Mouse (Mus musculus): ENCODE results near the gene Mief1. TPM values are rescaled to one million over a fixed set of nuclear protein-coding genes. Genes with fewer than 3 reads are reported as not detected.

Gene Mief1
- polyA plus RNA-seq, 1 experiment from 2014 or later, result 39.3 TPM

DNA sequence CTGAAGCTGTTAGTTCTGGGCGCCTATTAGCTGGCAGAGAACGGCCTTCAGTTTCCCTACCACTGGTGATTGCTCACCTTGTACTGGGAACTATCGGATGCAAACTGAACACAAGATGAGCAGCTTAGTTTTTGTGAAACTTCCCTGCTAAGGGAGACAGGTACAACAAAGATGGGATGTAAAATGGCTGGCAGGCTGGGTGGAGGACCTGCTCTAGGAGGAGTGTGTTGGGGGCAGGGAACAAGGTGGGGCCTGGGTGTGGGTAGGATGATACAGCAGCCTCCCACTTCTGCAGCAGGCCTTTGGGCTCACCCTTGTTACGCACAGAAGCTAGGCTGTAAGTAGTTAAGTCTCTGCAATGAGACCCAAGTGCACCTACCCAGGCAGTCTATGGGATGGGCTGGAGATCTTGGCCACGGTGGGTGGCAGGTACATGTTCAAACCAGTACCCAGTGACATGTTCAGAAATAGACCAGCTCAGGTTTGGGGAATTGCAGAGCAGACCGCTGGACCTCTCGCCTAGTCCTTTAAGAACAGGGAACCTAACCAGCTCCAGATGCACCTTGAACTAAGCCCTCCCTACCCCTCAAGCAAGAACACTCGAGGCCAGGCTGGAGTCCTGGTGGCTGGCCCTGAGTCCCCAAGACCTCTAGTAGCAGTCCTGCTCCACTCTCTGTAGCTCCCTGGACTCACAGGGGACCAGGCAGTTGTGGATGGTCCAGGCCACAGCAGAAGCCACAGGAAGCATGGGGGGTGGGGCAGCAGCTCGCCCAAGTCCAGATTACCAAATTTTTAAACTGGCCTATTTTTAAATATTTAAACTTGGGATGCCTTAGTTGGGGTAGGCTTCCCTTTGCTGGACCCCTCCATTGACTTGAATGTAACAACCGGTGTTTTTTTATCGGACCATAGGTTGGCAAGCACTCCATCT is 24.7 kb downstream of the Mief1 start:
- 71% methylated on average over 11 of the region's 11 CpGs for whole genome bisulfite sequencing

DNA sequence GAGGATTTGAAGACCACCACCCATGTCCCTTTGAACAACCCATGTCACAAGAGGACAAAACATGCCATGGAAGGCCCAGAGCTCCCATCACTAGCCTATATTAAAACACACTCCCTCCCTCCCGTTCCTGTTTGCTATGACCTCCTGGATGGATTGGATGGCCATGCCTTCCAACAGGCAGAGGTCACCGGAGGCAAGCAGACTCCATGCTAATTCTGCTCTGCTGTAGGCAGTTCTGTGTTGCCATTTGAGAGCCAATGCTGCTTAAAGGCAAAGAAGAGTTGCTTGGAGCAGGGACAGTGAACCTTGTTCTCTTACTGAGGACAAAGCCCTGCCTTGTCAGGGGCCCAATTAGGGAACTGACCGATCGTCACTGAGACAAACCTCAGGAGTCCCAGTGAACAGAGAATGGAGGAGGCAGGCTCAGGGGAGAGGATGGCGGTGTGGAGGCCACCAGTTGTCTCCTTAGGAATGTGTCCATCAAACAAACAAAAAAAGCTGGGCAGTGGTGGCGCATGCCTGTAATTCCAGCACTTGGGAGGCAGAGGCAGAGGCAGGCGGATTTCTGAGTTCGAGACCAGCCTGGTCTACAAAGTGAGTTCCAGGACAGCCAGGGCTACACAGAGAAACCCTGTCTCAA is 25.7 kb downstream of the Mief1 start:
- H3K4me1 ChIP-seq (replicated peaks), result peaks cover 65% of the 10 kb centered on the region
- H3K36me3 ChIP-seq, result peaks cover 61% of the 10 kb centered on the region
- no peak overlapping the region for H3K4me3 ChIP-seq
- no peak for DNase-seq (ENCODE audit: low spot score)
- no peak overlapping the region for H3K27ac ChIP-seq
- H3K27me3 ChIP-seq (ENCODE audit: insufficient read depth, poor library complexity, severe bottlenecking), result no peaks in the 10 kb centered on the region
- no peaks in the 10 kb centered on the region for H3K9me3 ChIP-seq
- 67% methylated on average over 8 of the region's 8 CpGs for WGBS

More for the DNA sequence above, 24.7 kb downstream of the Mief1 start:
- Histone ChIP-seq H3K27me3 (ENCODE audit: insufficient read depth, poor library complexity, severe bottlenecking) (no peaks in the 10 kb centered on the region), H3K27ac (peak overlapping the region; percentile 51; the same call in 1 of the 2 replicates), H3K36me3 (peaks cover 61% of the 10 kb centered on the region), H3K9me3 (no peaks in the 10 kb centered on the region), H3K4me3 (peak overlapping the region; percentile 16), H3K4me1 (replicated peaks) (peaks cover 68% of the 10 kb centered on the region)
- DNase-seq (ENCODE audit: low spot score), result peak; percentile 22

- Histone ChIP-seq H3K4me1 (replicated peaks) (peaks cover 64% of the 10 kb centered on the region), H3K9me3 (no peaks in the 10 kb centered on the region), H3K27me3 (ENCODE audit: insufficient read depth, poor library complexity, severe bottlenecking) (no peaks in the 10 kb centered on the region), H3K27ac (no peak overlapping the region), H3K36me3 (peaks cover 61% of the 10 kb centered on the region), H3K4me3 (no peak overlapping the region)
- 15% methylated on average over 3 of the region's 3 CpGs for WGBS
- peak; percentile 87 for DNase-seq (ENCODE audit: low spot score)
Observed at GRCm38 (mm10) chr15:80260677-80261076, 26.9 kb downstream of the Mief1 start.

DNA sequence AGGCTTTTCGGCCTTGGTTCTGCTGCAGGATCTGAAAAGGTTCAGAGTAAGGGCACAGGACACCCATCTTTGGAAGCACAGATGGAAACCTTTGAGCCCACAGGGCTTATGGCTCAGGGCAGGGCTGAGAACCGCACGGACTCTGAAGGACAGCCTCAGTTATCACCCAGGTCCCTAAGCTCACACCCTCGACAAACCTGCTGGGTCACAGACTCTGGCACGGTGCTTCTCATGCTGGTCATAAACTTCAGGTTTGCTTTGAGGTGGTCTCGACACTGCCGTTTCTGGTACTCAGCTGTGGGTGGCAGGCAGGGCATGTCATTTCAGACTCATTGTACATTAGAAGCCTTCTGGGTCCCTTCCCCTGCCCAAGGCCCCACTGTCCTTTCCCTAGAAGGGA is 27.3 kb downstream of the Mief1 start:
- no peaks in the 10 kb centered on the region for H3K27me3 ChIP-seq (ENCODE audit: insufficient read depth, poor library complexity, severe bottlenecking)
- H3K4me1 ChIP-seq (replicated peaks), result peaks cover 64% of the 10 kb centered on the region
- H3K9me3 ChIP-seq, result no peaks in the 10 kb centered on the region
- no peak for DNase-seq (ENCODE audit: low spot score)
- 86% methylated on average over 7 of the region's 7 CpGs for whole genome bisulfite sequencing
- peaks cover 58% of the 10 kb centered on the region for H3K36me3 ChIP-seq
- no peak overlapping the region for H3K4me3 ChIP-seq
- no peak overlapping the region for H3K27ac ChIP-seq

DNA sequence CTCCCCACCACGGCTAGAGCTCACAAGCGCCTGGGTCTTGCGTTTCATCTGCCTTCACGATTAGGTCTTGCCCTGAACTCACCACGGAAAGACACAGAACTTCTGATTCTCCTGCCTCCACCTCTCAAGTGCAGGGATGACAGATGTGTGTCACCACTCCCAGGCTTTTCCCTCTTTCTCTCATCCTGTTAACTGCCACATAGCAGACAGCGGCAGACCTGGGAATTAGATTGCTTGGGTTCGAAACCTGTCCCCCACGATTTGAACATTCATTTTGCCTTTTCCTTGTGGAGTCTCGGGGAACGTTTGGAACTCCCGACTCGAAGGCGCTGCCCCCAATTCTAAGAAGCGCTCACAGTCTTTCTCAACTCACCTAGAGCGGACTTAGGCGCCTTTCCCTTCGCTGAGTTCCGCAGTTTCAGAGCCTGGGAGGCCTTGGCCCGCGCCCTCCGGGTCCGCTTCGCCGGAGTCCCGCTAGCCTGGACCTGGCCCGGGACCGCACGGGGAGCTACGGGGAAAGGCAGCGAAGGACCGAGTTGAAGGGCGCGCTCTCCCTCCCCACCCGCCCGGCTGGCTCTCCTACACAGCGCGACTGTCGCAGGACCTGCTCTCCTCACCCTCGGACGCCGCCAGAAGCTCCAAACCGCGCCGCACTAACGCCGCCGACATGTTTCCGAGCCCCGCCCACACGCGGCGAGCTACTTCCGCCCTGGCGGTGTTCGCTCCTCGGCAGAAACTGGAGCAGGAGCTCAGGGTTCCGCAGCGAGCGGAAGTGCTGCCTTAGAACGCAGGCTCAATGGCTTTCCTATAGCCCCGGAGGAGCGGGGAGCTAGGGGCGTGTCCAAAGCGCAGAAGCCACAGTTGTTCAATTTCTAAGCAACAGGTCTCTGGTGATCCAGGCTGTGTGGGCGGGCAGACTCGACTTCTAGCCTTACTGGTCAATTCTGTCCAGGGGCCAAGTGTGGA is 30.1 kb downstream of the Mief1 start, which contains the start of gene Rps19bp1:
TSS of gene Rps19bp1 (minus strand) at position 706 of the 966 bp plus-strand sequence.
- no peaks in the 10 kb centered on the region for H3K27me3 ChIP-seq (ENCODE audit: insufficient read depth, poor library complexity, severe bottlenecking)
- DNase-seq (ENCODE audit: low spot score), result peak; percentile 95
- peak within 1 kb of the TSS; percentile 81 for H3K4me3 ChIP-seq
- 2% methylated on average over 66 of the region's 66 CpGs for WGBS
- H3K4me1 ChIP-seq (replicated peaks), result peaks cover 37% of the 10 kb centered on the region
- no peaks in the 10 kb centered on the region for H3K9me3 ChIP-seq
- H3K36me3 ChIP-seq, result peaks cover 30% of the 10 kb centered on the region
- peak within 1 kb of the TSS; percentile 85 for H3K27ac ChIP-seq

- 0% methylated on average over 2 of the region's 2 CpGs for WGBS
- Histone ChIP-seq H3K36me3 (peaks cover 7% of the 10 kb centered on the region; the same call in 1 of the 2 replicates), H3K4me1 (replicated peaks) (peaks cover 23% of the 10 kb centered on the region), H3K9me3 (peaks cover 15% of the 10 kb centered on the region; the same call in 1 of the 2 replicates), H3K27me3 (ENCODE audit: insufficient read depth, poor library complexity, severe bottlenecking) (no peaks in the 10 kb centered on the region), H3K4me3 (no peak overlapping the region), H3K27ac (no peak overlapping the region)
- peak; percentile 76 for DNase-seq (ENCODE audit: low spot score)
Observed at GRCm38 (mm10) chr15:80266281-80266680, 32.5 kb downstream of the Mief1 start.

DNA sequence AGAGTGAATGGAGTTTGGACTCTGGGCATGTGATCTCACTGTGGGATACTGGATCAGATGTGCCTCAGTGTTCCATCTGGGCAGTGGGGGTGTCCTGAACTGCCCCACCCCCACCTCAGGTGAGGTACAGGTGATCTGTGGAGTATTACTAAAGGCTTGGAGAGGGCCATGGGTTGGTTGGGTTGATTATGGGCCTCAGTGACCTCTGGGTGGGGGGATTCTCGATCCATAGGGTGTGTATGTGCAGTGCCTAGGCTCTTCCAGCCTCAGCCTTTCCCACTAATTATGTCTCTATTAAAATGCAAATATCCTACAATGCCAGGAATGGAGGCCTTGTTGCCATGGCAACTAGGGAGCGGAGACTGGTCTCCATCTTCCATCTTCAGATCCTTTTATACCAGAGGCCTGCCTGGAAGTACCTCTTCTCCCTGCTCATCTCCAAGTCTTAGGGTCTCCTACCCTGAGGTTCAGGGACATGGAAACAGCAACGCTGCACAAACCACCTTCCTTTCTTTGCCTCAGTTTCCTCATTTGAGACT is 38.1 kb downstream of the Mief1 start:
- Histone ChIP-seq H3K27me3 (ENCODE audit: insufficient read depth, poor library complexity, severe bottlenecking) (0 out of 2 replicates have a peak, but pooled peaks cover 5% of the 10 kb centered on the region), H3K27ac (no peak overlapping the region), H3K4me1 (replicated peaks) (0 out of 2 replicates have a peak, but pooled peaks cover 6% of the 10 kb centered on the region), H3K4me3 (no peak overlapping the region), H3K36me3 (no peaks in the 10 kb centered on the region), H3K9me3 (peaks cover 15% of the 10 kb centered on the region; the same call in 1 of the 2 replicates)
- WGBS, result 66% methylated on average over 3 of the region's 3 CpGs
- DNase-seq (ENCODE audit: low spot score), result no peak

DNA sequence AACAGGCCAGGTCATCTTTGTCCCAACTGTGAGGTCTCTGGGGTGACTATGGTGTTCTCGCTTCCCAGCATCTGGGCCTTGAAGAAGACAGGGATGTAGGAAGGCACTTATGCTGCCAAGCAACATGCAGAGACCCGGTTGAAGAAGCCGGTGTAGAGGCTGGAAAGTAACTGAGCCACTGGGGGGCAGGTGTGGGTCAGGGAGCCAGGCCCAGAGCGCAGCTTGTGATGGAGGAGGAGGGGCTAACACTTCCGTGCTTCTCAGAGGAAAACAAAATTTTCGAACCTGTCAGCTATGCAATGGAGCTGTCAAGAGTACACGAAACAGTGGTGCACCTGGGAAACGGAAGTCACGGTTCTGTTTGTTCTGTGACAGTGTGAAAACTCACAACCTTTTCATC is 43.3 kb downstream of the Mief1 start:
- H3K4me1 ChIP-seq (replicated peaks), result peaks cover 9% of the 10 kb centered on the region
- DNase-seq (ENCODE audit: low spot score), result no peak
- H3K27ac ChIP-seq, result no peak overlapping the region
- no peaks in the 10 kb centered on the region for H3K9me3 ChIP-seq
- H3K27me3 ChIP-seq (ENCODE audit: insufficient read depth, poor library complexity, severe bottlenecking), result peaks cover 27% of the 10 kb centered on the region
- no peaks in the 10 kb centered on the region for H3K36me3 ChIP-seq
- no peak overlapping the region for H3K4me3 ChIP-seq
- 44% methylated on average over 9 of the region's 9 CpGs for WGBS

- H3K4me1 ChIP-seq (replicated peaks), result peaks cover 8% of the 10 kb centered on the region
- H3K27me3 ChIP-seq (ENCODE audit: insufficient read depth, poor library complexity, severe bottlenecking), result peaks cover 32% of the 10 kb centered on the region
- H3K9me3 ChIP-seq, result no peaks in the 10 kb centered on the region
- DNase-seq (ENCODE audit: low spot score), result peak; percentile 77
- H3K27ac ChIP-seq, result no peak overlapping the region
- H3K4me3 ChIP-seq, result no peak overlapping the region
- WGBS, result 3% methylated on average over 6 of the region's 6 CpGs
- H3K36me3 ChIP-seq, result no peaks in the 10 kb centered on the region
Observed at GRCm38 (mm10) chr15:80277625-80278024, 43.8 kb downstream of the Mief1 start.

- Histone ChIP-seq H3K27me3 (ENCODE audit: insufficient read depth, poor library complexity, severe bottlenecking) (peaks cover 38% of the 10 kb centered on the region), H3K9me3 (no peaks in the 10 kb centered on the region), H3K4me3 (no peak overlapping the region), H3K36me3 (no peaks in the 10 kb centered on the region), H3K27ac (no peak overlapping the region), H3K4me1 (replicated peaks) (peaks cover 10% of the 10 kb centered on the region)
- no peak for DNase-seq (ENCODE audit: low spot score)
- 76% methylated on average over 5 of the region's 5 CpGs for WGBS
Observed at GRCm38 (mm10) chr15:80278121-80278759, 44.4 kb downstream of the Mief1 start.

DNA sequence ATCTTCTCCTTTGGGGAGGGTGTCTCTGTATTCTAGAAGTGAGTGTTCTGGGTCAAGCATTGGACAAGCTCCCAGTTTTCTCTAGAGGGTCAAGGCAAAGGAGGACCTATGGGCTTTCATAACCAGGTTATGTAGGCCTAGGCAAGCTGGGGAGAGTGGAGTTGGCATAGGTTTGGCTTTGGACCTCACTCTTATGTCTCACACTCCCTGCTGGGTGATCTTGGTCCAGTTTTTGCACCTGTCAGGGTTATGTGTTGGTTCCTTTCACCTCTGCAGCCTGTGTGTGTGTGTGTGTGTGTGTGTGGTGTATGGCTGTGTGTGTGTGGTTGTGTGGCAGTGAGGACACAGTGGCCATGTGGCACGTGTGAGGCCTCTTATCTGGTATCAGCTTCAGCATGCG is 45.2 kb downstream of the Mief1 start:
- 89% methylated on average over 2 of the region's 2 CpGs for WGBS
- no peak overlapping the region for H3K4me3 ChIP-seq

More for the DNA sequence above, 45.2 kb downstream of the Mief1 start:
- DNase-seq (ENCODE audit: low spot score), result no peak
- Histone ChIP-seq H3K36me3 (no peaks in the 10 kb centered on the region), H3K27me3 (ENCODE audit: insufficient read depth, poor library complexity, severe bottlenecking) (peaks cover 46% of the 10 kb centered on the region), H3K4me1 (replicated peaks) (peaks cover 10% of the 10 kb centered on the region), H3K27ac (no peak overlapping the region), H3K9me3 (no peaks in the 10 kb centered on the region)

Data from hindbrain, embryonic 10.5 days (tissue).